Mouse (Mus musculus): Measurements from ENCODE around the gene Shprh.
A peak's percentile ranks its signal among the peaks of the same experiment; 100 is the strongest.

Shprh gene

DNA sequence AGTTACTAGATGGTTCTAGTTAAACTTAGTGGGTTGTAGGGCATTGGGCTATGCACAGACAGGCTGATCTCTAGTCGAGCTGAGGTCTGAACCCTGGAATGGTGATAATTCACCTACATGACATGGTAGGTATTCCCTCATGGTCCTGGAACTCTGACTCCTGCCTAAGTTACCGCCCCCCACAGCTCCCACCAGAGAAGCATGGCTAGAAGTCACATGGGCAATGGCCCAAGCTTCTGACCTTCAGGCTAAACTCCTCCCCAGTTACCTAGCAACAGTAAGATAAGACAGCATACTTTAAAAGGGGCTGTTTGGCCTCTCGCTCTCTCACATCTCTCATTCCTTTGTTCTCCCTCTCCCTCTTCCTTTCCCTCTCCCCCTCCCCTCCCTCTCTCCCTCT is 93.8 kb downstream of the Shprh start:
- peak; percentile 50 for DNase-seq (ENCODE audit: low read depth, low spot score)

- DNase-seq (ENCODE audit: low read depth, low spot score) = no peak
Observed at GRCm38 (mm10) chr10:11248210-11248609, 99.0 kb downstream of the Shprh start.

- DNase-seq (ENCODE audit: low read depth, low spot score) = no peak
Observed at GRCm38 (mm10) chr10:11250247-11250997, 101.2 kb downstream of the Shprh start.

DNA sequence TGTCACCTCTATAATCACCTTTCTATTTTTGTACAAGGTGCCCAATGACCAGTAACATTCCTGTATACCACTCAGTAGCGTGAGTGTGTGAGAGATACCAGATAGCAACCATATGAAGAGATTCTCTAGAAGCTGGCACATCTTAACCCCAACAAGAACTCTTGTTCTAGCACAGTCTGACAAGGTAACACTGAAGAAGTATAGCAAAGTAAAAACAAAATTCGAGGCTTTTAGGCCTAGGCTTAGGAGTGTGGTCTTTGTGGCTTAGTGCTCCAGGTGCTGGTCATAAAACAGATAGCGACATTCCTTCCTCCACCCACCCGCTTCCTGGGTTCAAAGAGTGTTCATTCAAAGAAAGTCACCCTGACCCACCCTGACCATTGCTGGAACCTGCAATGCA is 104.4 kb downstream of the Shprh start:
- peak; percentile 62 for DNase-seq (ENCODE audit: low read depth, low spot score)

GRCm38 (mm10) chr10:11260119-11260518 is 110.9 kb downstream of the Shprh start:
- DNase-seq (ENCODE audit: low read depth, low spot score) = no peak

DNA sequence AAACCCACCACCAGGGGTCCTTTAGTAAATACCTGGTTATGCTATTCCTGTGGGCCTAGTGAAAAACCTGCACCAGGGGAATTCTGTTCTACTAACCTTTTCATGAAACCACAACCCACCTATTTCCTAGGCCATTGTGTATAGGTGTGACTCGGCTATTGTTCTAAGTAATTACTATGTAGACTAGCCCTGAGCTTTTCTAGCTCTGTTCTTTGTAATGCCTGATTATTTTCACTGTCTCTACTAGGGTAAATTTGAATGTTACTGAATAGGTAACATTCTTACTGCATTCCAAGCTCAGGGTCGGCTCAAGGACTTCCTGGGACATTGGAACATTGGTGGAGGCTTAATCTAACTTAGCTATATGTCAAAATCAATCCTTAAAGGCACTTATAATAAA is 113.1 kb downstream of the Shprh start:
- peak; percentile 77 for DNase-seq (ENCODE audit: low read depth, low spot score)

- peak; percentile 83 for DNase-seq (ENCODE audit: low read depth, low spot score)
Observed at GRCm38 (mm10) chr10:11263795-11264194, 114.6 kb downstream of the Shprh start.

All from ZHBTc4 (cell line).